Mouse (Mus musculus) liver, adult 2 months (tissue): ENCODE measurements at regions not wholly inside any gene's neighbourhood (a gene's known extent, or its start where the extent isn't known, plus 50 kb on each side); places are given as distances from the start of the nearest gene placed in this dataset.

Source experiments
- CTCF ChIP-seq: fragments of 200-500 bp; IDR thresholded peaks from 2 replicates; pipeline ENCODE4 v1.5.1; 2011; ENCODE audit warnings: low read depth, low read length, control low read depth
- POLR2A ChIP-seq: fragments of 200-500 bp; IDR thresholded peaks from 2 replicates; pipeline ENCODE4 v1.6.1; 2011; ENCODE audit warnings: low read length, control low read depth; ENCODE audit not compliant: insufficient read depth; ENCODE audit errors: extremely low read depth

DNA sequence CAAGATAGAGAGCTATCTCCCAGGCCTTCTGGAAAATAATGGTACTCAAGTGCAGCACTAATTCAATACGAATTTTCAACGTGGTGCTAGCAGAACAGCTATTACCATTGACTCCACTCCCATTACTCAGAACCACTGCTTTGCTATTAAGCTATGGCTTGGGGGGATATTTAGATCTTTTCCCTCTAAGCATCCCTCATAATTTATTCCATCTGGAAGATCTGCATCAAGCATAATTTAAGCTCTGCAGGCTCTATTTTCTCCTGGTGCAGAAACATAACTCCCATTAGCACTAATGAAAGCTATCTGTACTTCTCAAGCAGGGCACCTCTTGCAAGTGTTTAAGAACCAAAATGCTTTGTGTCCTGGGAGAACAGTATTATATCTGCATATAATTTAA lies 247.0 kb downstream of the S1pr1 start:
- TF ChIP-seq CTCF (no peak), POLR2A (no peak)
